Mouse (Mus musculus) limb, embryonic 13.5 days (tissue): ENCODE measurements at regions not wholly inside any gene's neighbourhood (a gene's known extent, or its start where the extent isn't known, plus 50 kb on each side); places are given as distances from the start of the nearest gene placed in this dataset.

Experiments used
- ATAC-seq: fragments of 200-750 bp; cut with Nextera tagmentation; 2 replicates; pipeline ENCODE4 v1.8.0; 2017; ENCODE audit warnings: low read depth, moderate number of reproducible peaks, moderate TSS enrichment; ENCODE audit not compliant: low FRiP score
- H3K27ac ChIP-seq: fragments of 300-500 bp; sonication (generic); 2 replicates; pipeline ENCODE4 v1.5.1; 2015; ENCODE audit warnings: inconsistent platforms, mild to moderate bottlenecking, moderate library complexity
- H3K27me3 ChIP-seq: fragments of 300-500 bp; sonication (generic); 2 replicates; pipeline ENCODE4 v1.6.1; 2015; ENCODE audit warnings: mild to moderate bottlenecking, inconsistent platforms
- H3K36me3 ChIP-seq: fragments of 300-500 bp; sonication (generic); 2 replicates; pipeline ENCODE4 v1.6.1; 2015; ENCODE audit warnings: inconsistent platforms, mild to moderate bottlenecking, moderate library complexity
- H3K4me1 ChIP-seq: fragments of 300-500 bp; sonication (generic); 2 replicates; pipeline ENCODE4 v1.6.1; 2015; ENCODE audit warnings: inconsistent platforms
- H3K4me2 ChIP-seq: fragments of 300-500 bp; sonication (generic); replicated peaks from 2 replicates; pipeline ENCODE4 v1.6.1; 2015; ENCODE audit warnings: inconsistent platforms, mild to moderate bottlenecking, moderate library complexity
- H3K4me3 ChIP-seq: fragments of 300-500 bp; sonication (generic); 2 replicates; pipeline ENCODE4 v1.5.1; 2015; ENCODE audit warnings: moderate library complexity, mild to moderate bottlenecking, inconsistent platforms
- H3K9ac ChIP-seq: fragments of 300-500 bp; sonication (generic); 2 replicates; pipeline ENCODE4 v1.6.1; 2015; ENCODE audit warnings: mild to moderate bottlenecking, inconsistent platforms
- H3K9me3 ChIP-seq: fragments of 300-500 bp; sonication (generic); 2 replicates; pipeline ENCODE4 v1.6.1; 2016; ENCODE audit warnings: inconsistent platforms
- WGBS: fragments of 180-500 bp; shearing (Covaris S2); methylation state at CpG from one replicate; pipeline ENCODE4 v1.1.7; 2015; 5-methylcytosine and 5-hydroxymethylcytosine counted together

GRCm38 (mm10) chr14:104824224-104824623 is 301.8 kb upstream of the Rnf219 start:
- 78% methylated on average over 1 of the region's 1 CpGs for WGBS
- no peak overlapping the region for H3K27ac ChIP-seq

GRCm38 (mm10) chr14:104821903-104822573 is 299.6 kb upstream of the Rnf219 start:
- no peak overlapping the region for H3K4me2 ChIP-seq
- H3K27me3 ChIP-seq = 0 out of 2 replicates have a peak, but pooled peaks cover 8% of the 10 kb centered on the region
- H3K4me1 ChIP-seq = 0 out of 2 replicates have a peak, but pooled peaks cover 4% of the 10 kb centered on the region
- no peak overlapping the region for H3K4me3 ChIP-seq
- H3K9me3 ChIP-seq = no peaks in the 10 kb centered on the region
- H3K36me3 ChIP-seq = no peaks in the 10 kb centered on the region
- H3K9ac ChIP-seq = no peak overlapping the region
- no peak overlapping the region for H3K27ac ChIP-seq
- WGBS = 56% methylated on average over 11 of the region's 11 CpGs
- ATAC-seq = no peak

More at GRCm38 (mm10) chr14:104824224-104824623, 301.8 kb upstream of the Rnf219 start:
- Histone ChIP-seq H3K27me3 (0 out of 2 replicates have a peak, but pooled peaks cover 5% of the 10 kb centered on the region), H3K9me3 (no peaks in the 10 kb centered on the region), H3K4me3 (no peak overlapping the region), H3K4me1 (0 out of 2 replicates have a peak, but pooled peaks cover 4% of the 10 kb centered on the region), H3K36me3 (no peaks in the 10 kb centered on the region), H3K4me2 (no peak overlapping the region), H3K9ac (no peak overlapping the region)
- no peak for ATAC-seq

GRCm38 (mm10) chr14:104819106-104819505 is 296.7 kb upstream of the Rnf219 start:
- H3K9me3 ChIP-seq = no peaks in the 10 kb centered on the region
- no peak overlapping the region for H3K27ac ChIP-seq
- H3K9ac ChIP-seq = no peak overlapping the region
- H3K4me3 ChIP-seq = no peak overlapping the region
- peaks cover 14% of the 10 kb centered on the region; the same call in 1 of the 2 replicates for H3K27me3 ChIP-seq
- no peak overlapping the region for H3K4me2 ChIP-seq
- ATAC-seq = no peak
- 81% methylated on average over 4 of the region's 4 CpGs for WGBS
- no peaks in the 10 kb centered on the region for H3K36me3 ChIP-seq
- 0 out of 2 replicates have a peak, but pooled peaks cover 4% of the 10 kb centered on the region for H3K4me1 ChIP-seq

GRCm38 (mm10) chr14:104813977-104814584 is 291.6 kb upstream of the Rnf219 start:
- Histone ChIP-seq H3K27me3 (peaks cover 7% of the 10 kb centered on the region; the same call in 1 of the 2 replicates), H3K9me3 (no peaks in the 10 kb centered on the region), H3K27ac (no peak overlapping the region), H3K36me3 (no peaks in the 10 kb centered on the region), H3K4me1 (no peaks in the 10 kb centered on the region), H3K4me3 (no peak overlapping the region), H3K4me2 (peak overlapping the region; percentile 33; the same call in 1 of the 2 replicates), H3K9ac (no peak overlapping the region)
- 25% methylated on average over 10 of the region's 10 CpGs for WGBS
- ATAC-seq = no peak; the same call in 1 of the 2 replicates

- 80% methylated on average over 4 of the region's 4 CpGs for WGBS
Measured at GRCm38 (mm10) chr14:104812006-104812405, 289.6 kb upstream of the Rnf219 start.

GRCm38 (mm10) chr14:104805332-104805731 is 282.9 kb upstream of the Rnf219 start:
- ATAC-seq = no peak
- H3K4me1 ChIP-seq = peaks cover under 1% of the 10 kb centered on the region; the same call in 1 of the 2 replicates
- no peaks in the 10 kb centered on the region for H3K36me3 ChIP-seq

More at GRCm38 (mm10) chr14:104812006-104812405, 289.6 kb upstream of the Rnf219 start:
- ATAC-seq = no peak
- Histone ChIP-seq H3K9me3 (no peaks in the 10 kb centered on the region), H3K9ac (no peak overlapping the region), H3K27ac (no peak overlapping the region), H3K4me1 (no peaks in the 10 kb centered on the region), H3K4me3 (no peak overlapping the region), H3K4me2 (no peak overlapping the region), H3K36me3 (no peaks in the 10 kb centered on the region), H3K27me3 (peaks cover 6% of the 10 kb centered on the region; the same call in 1 of the 2 replicates)

GRCm38 (mm10) chr14:104796348-104796965 is 274.0 kb upstream of the Rnf219 start:
- Histone ChIP-seq H3K4me1 (peaks cover 28% of the 10 kb centered on the region), H3K9me3 (no peaks in the 10 kb centered on the region), H3K9ac (no peak overlapping the region), H3K36me3 (no peaks in the 10 kb centered on the region), H3K27ac (no peak overlapping the region), H3K4me2 (peak overlapping the region; percentile 53), H3K4me3 (peak overlapping the region; percentile 7; the same call in 1 of the 2 replicates), H3K27me3 (no peaks in the 10 kb centered on the region)
- ATAC-seq = peak; percentile 79
- 18% methylated on average over 17 of the region's 17 CpGs for WGBS

More at GRCm38 (mm10) chr14:104805332-104805731, 282.9 kb upstream of the Rnf219 start:
- Histone ChIP-seq H3K4me3 (no peak overlapping the region), H3K27ac (no peak overlapping the region), H3K9ac (no peak overlapping the region), H3K27me3 (no peaks in the 10 kb centered on the region), H3K9me3 (no peaks in the 10 kb centered on the region), H3K4me2 (no peak overlapping the region)
- WGBS = 88% methylated on average over 10 of the region's 10 CpGs

- 0 out of 2 replicates have a peak, but pooled peaks cover 5% of the 10 kb centered on the region for H3K27me3 ChIP-seq
- 34% methylated on average over 3 of the region's 3 CpGs for WGBS
- no peaks in the 10 kb centered on the region for H3K36me3 ChIP-seq
- H3K9ac ChIP-seq = no peak overlapping the region
- no peak overlapping the region for H3K4me2 ChIP-seq
- no peaks in the 10 kb centered on the region for H3K9me3 ChIP-seq
- H3K4me1 ChIP-seq = peaks cover 11% of the 10 kb centered on the region
- no peak overlapping the region for H3K4me3 ChIP-seq
- no peak overlapping the region for H3K27ac ChIP-seq
- peak; percentile 80; the same call in 1 of the 2 replicates for ATAC-seq
Measured at GRCm38 (mm10) chr14:104789346-104789745, 266.9 kb upstream of the Rnf219 start.

- Histone ChIP-seq H3K36me3 (no peaks in the 10 kb centered on the region), H3K4me1 (peaks cover 10% of the 10 kb centered on the region), H3K4me2 (no peak overlapping the region), H3K4me3 (no peak overlapping the region), H3K9ac (no peak overlapping the region), H3K27ac (no peak overlapping the region), H3K9me3 (no peaks in the 10 kb centered on the region), H3K27me3 (0 out of 2 replicates have a peak, but pooled peaks cover 3% of the 10 kb centered on the region)
- WGBS = 80% methylated on average over 12 of the region's 12 CpGs
- no peak for ATAC-seq
Measured at GRCm38 (mm10) chr14:104785066-104785465, 262.6 kb upstream of the Rnf219 start.

GRCm38 (mm10) chr14:104769938-104770337 is 247.5 kb upstream of the Rnf219 start:
- H3K4me2 ChIP-seq = no peak overlapping the region
- H3K9me3 ChIP-seq = no peaks in the 10 kb centered on the region
- ATAC-seq = no peak
- no peak overlapping the region for H3K4me3 ChIP-seq
- no peaks in the 10 kb centered on the region for H3K36me3 ChIP-seq
- WGBS = 55% methylated on average over 4 of the region's 4 CpGs
- no peak overlapping the region for H3K9ac ChIP-seq
- H3K27me3 ChIP-seq = no peaks in the 10 kb centered on the region
- H3K4me1 ChIP-seq = no peaks in the 10 kb centered on the region
- no peak overlapping the region for H3K27ac ChIP-seq

GRCm38 (mm10) chr14:104734213-104734612 is 211.8 kb upstream of the Rnf219 start:
- Histone ChIP-seq H3K9ac (no peak overlapping the region), H3K27ac (no peak overlapping the region), H3K9me3 (no peaks in the 10 kb centered on the region), H3K27me3 (no peaks in the 10 kb centered on the region), H3K4me3 (no peak overlapping the region), H3K4me2 (no peak overlapping the region), H3K4me1 (no peaks in the 10 kb centered on the region), H3K36me3 (no peaks in the 10 kb centered on the region)
- WGBS = 47% methylated on average over 3 of the region's 3 CpGs
- no peak for ATAC-seq

GRCm38 (mm10) chr14:104732036-104732435 is 209.6 kb upstream of the Rnf219 start:
- Histone ChIP-seq H3K4me2 (no peak overlapping the region), H3K9ac (no peak overlapping the region), H3K9me3 (no peaks in the 10 kb centered on the region), H3K4me1 (no peaks in the 10 kb centered on the region), H3K4me3 (no peak overlapping the region), H3K27ac (no peak overlapping the region), H3K27me3 (no peaks in the 10 kb centered on the region), H3K36me3 (no peaks in the 10 kb centered on the region)
- WGBS = 53% methylated on average over 1 of the region's 1 CpGs
- ATAC-seq = no peak
